Mouse (Mus musculus): ENCODE measurements at regions not wholly inside any gene's neighbourhood (a gene's known extent, or its start where the extent isn't known, plus 50 kb on each side); places are given as distances from the start of the nearest gene placed in this dataset.

DNA sequence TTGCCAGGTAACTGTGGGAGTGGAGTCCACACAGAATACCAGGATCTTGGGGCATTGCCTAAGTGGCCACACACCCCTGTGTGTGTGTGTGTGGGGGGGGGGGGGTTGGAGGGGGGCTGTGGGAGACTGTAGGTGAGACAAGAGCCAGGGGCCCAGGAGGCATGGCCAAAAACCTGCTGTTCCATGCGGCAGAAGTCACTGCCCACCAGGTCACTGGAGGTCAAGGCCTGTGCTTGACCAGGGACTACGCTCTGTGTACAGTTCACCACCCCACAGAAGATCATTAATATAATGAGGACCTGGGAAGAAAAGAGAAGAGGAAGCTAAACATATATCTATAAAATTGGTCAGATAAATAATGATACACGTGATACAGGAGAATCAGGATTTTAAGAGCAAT, 889.5 kb downstream of the Ankrd7 start:
- DNase-seq (ENCODE audit: low spot score in 2 of 2), result no peak

DNA sequence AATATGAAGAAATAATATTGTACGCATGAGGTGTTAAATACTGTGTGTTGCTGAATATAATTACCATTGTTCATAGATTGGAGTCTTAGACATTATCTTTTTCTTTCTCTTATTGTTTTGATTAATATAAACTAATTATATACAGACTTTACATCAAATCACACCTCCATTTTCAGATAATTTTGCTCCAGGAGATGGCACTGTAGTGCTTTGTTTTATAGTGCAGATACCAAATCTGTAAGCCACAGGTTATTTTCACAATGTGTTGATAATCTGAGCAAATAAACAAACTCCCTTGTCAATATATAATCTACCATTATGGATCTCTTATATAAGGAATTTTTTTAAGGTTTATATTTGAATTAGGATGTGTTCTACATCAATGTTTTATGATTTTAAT, 899.3 kb downstream of the Ankrd7 start:
- DNase-seq (ENCODE audit: low spot score in 2 of 2), result peak in 1 of 2 experiments; percentile 31

All from layer of hippocampus, postnatal 14 days (tissue).